Mouse (Mus musculus) left cerebral cortex, postnatal 36 days (tissue): ENCODE results near the gene Phactr2. TPM values are rescaled to one million over a fixed set of nuclear protein-coding genes. Genes with fewer than 3 reads are reported as not detected.

Experiments
- DNase-seq, 2 experiments: peaks; one replicate each; pipeline ENCODE4 v3.0.0; 2021 to 2022; ENCODE audit warnings: low spot score in 2 of 2, mixed read lengths in 1 of 2
- intact Hi-C: fragments of 180-260 bp; cut with DNase I; formaldehyde crosslinking; loops from one replicate; pipeline ENCODE4 v1.15.1; 2025
- total RNA-seq, 2 experiments: library from RNA; stranded (reverse); gene quantifications; 2 replicates each; pipeline ENCODE4 v1.2.3; 2021

The Phactr2 gene
- total RNA-seq, 2 experiments from 2014 or later = 21.5 to 31.1 TPM

- intact Hi-C loops = no loop called here
- no peak for DNase-seq
Measured at GRCm38 (mm10) chr10:13346609-13347290, 127.5 kb downstream of the Phactr2 start.

GRCm38 (mm10) chr10:13340583-13340982 is 133.6 kb downstream of the Phactr2 start:
- no peak for DNase-seq
- intact Hi-C loops = no loop called here

DNA sequence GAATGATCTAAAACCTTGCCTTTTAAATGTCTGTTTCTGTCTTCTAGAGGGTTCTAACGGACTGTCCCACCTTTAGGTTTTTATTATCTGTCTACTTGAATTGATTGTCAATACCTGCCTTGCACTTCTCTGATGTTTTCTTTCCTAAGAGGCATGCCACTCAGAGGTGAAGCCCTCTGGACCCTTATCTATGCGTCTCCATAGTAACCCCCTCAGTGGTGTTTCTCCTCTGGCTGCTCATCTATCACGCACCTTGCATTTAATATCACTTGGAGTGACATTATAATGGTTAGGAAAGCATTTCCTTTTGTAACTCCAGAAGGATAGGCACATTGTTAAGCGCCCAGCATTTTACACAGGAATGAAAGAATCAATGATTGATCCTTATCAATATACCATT is 137.2 kb downstream of the Phactr2 start:
- intact Hi-C loops = no loop called here
- DNase-seq = no peak

DNA sequence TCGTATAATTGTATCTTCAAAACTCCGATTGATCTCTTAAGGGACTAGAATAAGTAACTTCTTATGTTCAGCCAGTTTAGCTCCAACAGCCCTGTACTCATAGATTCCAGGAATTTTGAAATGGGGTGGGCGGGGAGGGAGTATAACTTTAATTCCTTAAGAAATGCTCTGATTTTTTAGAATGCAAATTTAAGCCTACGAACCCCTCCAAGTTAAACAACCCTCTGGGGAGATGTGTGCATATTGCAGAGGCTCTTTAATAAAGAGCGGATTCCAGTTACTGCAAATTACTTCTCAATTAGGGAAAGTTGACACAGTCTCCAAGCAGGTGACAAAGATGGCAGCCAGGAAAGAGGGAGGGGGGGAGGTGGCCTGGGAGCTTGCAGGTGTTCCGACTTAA is 138.4 kb downstream of the Phactr2 start:
- intact Hi-C loops = no loop called here
- DNase-seq = no peak

- no peak for DNase-seq
- intact Hi-C loops = no loop called here
Measured at GRCm38 (mm10) chr10:13335347-13335746, 138.9 kb downstream of the Phactr2 start.

DNA sequence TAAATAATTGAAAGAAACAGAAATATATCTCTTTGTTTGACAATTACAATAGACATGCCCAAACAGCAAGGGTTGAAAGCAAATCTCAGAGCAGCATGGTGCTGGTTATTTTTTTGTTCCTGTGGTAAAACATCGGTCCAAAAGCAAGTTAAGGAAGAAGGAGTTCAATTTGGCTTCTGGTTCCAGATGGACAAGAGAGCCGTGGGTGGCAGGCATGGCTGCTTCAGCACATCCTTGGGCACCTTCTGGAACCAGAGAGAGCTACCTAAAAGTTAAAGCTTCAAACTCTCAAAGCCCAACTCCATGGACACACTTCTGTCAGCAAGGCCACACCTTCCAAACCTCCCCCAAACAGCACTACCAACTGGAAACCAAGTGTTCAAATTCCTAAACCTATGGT is 140.4 kb downstream of the Phactr2 start:
- intact Hi-C loops = no loop called here
- DNase-seq = peak in 1 of 2 experiments; percentile 7

DNA sequence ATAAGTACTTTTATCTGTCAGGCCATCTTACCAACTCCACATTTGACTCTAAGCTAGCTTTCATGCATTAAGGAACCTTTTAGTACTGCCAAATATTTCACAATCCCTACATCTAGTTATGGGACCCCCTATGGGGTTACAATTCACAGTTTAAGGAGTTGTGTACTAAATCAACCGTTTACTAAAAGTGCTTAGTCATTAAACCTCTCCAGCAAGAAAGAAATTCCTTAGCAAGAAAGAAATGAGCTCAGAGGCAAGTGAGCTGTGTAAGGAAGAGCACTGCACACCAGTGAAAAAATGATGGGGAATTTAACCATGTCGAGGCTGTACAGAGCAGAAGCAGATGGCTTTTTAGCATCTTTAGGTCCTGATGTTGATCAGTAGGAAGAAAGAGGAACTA is 141.2 kb downstream of the Phactr2 start:
- no peak for DNase-seq
- intact Hi-C loops = no loop called here

DNA sequence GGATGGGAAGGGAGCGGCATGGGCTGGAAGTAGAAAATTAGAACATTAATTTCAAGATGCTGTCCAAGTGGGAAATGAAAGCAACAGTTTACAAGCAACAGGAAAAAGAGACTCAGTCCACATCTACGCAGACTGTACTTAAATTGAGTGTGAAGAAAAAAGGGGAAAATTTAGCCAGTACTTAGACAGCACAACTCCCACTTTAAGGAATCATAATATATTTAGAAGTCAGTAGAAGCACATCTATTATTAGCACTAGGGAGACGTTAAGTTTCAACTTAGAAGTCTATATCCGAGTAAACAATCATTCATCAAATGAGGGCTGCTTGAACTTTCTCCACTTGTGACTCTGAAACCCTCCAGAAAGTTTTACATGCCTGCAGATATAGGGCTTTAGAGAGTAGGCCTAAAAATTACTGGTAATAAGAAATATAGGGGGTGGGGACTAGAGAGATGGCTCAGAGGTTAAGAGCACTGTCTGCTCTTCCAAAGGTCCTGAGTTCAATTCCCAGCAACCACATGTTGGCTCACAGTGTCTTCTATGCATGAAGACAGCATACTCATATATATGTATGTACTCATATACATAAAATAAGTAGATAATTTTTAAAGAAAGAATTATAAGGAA is 142.7 kb downstream of the Phactr2 start:
- intact Hi-C loops = no loop called here
- no peak for DNase-seq

DNA sequence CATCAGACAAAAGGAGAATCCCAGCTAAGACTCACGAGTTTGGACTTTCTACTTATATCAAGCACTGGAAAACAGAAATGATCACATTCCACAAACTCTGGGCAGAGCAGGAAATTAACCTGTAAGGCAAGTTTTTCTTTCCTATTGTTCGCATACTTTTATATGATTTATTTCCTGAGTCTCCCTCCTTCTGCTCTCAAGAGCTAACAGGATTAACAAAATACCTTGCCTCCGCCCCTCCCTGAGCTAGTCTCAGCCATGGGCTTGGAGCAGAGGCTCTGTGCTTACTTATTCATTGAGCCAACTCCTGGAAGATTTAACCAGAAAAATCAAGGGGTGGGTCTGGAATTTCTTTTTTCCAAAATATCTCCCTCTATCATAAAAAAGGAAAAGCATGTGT is 145.6 kb downstream of the Phactr2 start:
- intact Hi-C loops = loop anchor here (5.0 kb wide), 1 partner anchor 44 kb away; no protein-coding TSS in a partner anchor
- no peak for DNase-seq

DNA sequence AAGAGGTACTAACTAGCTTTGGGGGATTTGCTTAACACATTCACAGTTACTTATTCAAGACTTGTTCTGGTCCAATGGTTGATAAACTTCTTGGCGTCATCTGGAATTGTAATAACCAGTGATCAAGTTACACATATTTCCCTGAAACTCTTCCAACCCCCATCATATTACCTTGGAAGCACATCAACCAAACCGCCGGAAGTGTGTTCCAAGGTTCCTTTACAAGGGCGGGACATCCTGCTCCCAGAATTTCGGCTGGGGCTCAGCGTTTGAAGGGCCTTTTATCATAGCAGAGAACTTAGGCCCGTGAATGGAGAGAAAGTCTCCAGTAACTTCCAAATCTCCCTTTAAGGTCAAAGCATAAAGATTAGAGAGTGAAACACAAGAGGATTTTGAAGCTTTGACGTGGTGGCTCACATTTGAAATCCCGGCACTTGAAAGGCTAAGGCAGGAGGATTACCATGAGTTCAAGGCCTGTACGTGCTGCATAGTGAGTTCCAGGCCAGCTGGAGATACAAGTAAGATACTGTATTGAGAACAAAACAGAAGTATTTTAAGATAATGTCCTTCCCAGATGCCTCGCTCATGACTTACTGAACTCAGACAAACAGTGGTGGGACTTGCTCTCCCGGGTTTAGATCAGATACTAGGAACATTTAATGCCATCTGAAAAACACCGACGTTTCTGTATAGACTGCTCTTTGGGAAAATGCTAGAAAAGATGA is 147.9 kb downstream of the Phactr2 start:
- intact Hi-C loops = loop anchor here (5.0 kb wide), 1 partner anchor 46 kb away; no protein-coding TSS in a partner anchor
- no peak for DNase-seq

DNA sequence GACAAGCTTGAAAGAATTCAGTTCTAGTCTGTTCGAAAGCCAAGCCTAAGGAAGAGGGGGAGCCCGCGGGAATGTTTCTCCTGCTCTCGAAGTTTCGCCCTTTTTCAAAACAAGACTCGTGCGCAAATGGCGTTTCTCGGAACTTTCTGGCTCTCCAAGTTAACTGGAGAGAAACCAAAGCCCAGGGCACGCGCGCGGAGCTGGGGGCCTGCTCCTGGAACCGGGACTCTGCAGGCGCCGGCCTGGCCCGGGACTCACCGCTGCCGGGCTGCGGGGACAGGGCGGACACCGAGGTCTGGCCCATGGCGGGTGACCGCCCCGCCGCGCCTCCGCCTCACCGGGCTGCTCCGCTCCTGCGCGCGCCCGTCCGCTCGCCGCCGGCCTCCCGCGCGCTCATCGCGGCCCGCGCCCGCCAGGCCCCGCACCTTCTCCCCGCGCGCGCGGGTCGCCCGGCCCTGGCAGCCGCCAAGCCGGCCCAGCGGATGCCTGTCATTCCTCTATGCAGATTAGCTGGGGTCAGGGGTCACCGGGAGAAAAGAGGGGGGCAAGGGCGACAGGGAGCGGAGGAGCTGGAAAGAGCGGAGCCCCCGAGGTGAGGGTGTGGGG is 150.3 kb downstream of the Phactr2 start:
- DNase-seq = peak; percentile 40 to 46
- intact Hi-C loops = no loop called here

DNA sequence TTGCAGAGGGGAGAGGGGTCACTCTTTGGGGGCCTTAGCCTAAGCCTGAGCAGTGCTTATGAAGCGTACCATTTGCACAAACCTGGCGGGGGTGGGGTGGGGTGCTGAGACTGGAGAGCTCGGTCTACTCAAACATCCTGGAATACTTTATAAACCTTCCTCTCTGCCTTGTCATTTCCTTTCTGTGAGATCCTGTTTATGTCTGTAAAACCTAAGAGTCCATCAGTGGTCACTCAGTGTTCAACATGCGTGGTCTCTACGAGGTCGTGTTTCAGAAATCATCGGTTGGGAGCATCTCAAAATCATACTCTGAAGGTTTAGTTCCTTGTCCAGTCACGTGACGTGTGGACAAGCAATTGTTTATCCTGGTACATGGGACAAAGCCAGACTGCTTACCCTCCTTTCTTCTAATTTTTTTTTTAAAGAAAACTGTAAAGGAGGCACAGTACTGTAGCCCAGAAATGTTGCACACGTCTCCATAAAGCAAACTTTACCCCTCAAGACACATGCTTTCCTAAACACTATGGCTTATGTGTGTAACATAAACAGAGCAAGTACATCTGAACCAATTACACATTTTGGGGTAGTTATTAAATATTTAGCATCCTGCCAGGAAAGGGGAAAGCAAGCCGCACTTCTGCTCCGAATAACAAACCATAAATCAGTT is 150.9 kb downstream of the Phactr2 start:
- no peak for DNase-seq
- intact Hi-C loops = no loop called here

- intact Hi-C loops = no loop called here
- DNase-seq = no peak
Measured at GRCm38 (mm10) chr10:13314999-13315398, 159.2 kb downstream of the Phactr2 start.

GRCm38 (mm10) chr10:13312576-13312975 is 161.6 kb downstream of the Phactr2 start:
- intact Hi-C loops = no loop called here
- no peak for DNase-seq

GRCm38 (mm10) chr10:13311612-13312011 is 162.6 kb downstream of the Phactr2 start:
- intact Hi-C loops = no loop called here
- DNase-seq = no peak

- DNase-seq = no peak
- intact Hi-C loops = no loop called here
Measured at GRCm38 (mm10) chr10:13310075-13310474, 164.1 kb downstream of the Phactr2 start.

- DNase-seq = no peak
- intact Hi-C loops = no loop called here
Measured at GRCm38 (mm10) chr10:13304641-13305241, 169.5 kb downstream of the Phactr2 start.

- DNase-seq = no peak
- intact Hi-C loops = no loop called here
Measured at GRCm38 (mm10) chr10:13303271-13304265, 170.6 kb downstream of the Phactr2 start.
